Mouse (Mus musculus): Measurements from ENCODE around the gene Prss42.

DNA sequence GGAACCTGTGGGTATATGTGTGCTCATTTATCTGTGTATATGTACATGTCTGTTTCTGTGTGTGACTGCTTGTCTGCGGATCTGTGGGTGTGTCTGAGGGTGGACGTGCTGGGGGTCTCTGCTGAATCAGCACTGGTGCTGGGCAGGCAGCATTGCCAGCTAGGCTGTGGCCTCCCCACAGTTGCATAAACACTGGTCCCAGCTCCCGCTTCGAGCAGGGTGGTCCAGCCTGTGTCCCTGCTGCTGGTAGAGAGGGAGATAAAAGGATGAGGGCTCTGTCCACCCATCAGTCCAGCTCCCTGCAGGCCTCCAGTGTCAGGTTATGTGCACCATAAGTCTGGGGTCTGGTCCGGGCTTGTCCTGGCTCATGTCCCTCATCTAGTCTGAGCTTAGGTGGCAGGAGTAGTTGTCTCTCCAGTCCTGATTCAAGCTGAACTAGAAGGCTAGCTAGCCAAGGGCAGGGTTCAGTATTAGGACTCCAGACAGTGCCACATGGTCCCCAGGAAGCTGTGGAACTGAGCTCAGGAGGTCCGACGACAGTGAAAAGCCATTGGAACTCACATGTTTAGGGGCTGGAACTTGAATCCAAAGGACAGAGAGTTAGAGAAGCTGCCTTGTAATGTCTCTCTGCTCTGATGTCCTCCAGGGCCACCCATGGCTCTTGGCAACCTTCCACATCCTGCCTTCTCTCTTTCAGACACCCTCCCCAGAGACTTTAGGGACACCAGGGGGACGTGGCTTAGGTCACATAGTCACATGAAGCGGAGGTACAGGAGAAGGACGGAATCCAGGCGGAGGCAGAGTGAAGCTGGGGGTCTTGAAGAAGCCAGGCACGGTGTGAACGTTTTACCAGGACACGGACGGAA is 23.3 kb upstream of the Prss42 start:
- TF ChIP-seq CTCF (IDR thresholded peaks at IDR 0.05; ENCODE audit: extremely low read depth, insufficient read depth, insufficient read length, insufficient replicate concordance) (no peak), POLR2A (IDR thresholded peaks at IDR 0.05; ENCODE audit: low read depth, low read length) (no peak)

Data from spleen, adult 2 months (tissue).